Mouse (Mus musculus) liver, embryonic 14.5 days (tissue): Measurements from ENCODE around the gene Negr1.

ENCODE experiments used
- CTCF ChIP-seq: IDR thresholded peaks from 2 replicates; pipeline ENCODE4 v1.5.1; 2016; ENCODE audit warnings: antibody characterized with exemption, low read depth, control low read depth
- EP300 ChIP-seq: IDR thresholded peaks from 2 replicates; pipeline ENCODE4 v1.6.1; 2016; ENCODE audit warnings: antibody characterized with exemption, low read depth

DNA sequence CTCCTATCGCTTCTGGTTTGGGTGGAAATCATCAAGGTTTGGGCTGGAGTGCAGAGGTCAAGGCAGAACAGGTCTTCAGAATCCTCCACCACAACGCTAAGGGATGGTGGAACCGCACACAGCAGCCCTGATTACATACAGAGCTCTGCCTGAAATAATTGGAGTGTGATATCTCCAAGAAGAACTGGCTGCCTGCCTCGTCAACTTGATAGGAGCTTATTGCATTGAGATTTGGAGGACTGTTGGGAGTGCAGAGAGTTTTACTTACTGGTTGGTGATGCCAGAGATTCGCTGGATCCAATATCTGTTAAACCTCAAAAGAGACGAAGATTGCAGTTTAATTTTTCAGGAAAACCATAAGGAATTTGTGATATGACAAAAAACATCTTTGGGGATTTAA, 391.4 kb downstream of the Negr1 start:
- no peak for TF ChIP-seq CTCF
- TF ChIP-seq EP300, result no peak
